Mouse (Mus musculus): ENCODE measurements around the gene Mzf1. TPM values are rescaled to one million over a fixed set of nuclear protein-coding genes. Genes with fewer than 3 reads are reported as not detected.
A peak's percentile ranks its signal among the peaks of the same experiment; 100 is the strongest.

Gene Mzf1
- polyA plus RNA-seq, 1 experiment from 2014 or later, result 0.45 TPM

GRCm38 (mm10) chr7:13034148-13034977, 20.2 kb downstream of the Mzf1 start, which contains the start of gene Chmp2a:
Gene Chmp2a, minus strand, starts transcription at chr7:13034807.
- peak within 1 kb of the TSS; percentile 97 for H3K27ac ChIP-seq
- DNase-seq (peak; percentile 96), ATAC-seq (ENCODE audit: low read depth) (peak; percentile 76)
- no peaks in the 10 kb centered on the region for H3K27me3 ChIP-seq
- under 1% methylated on average over 45 of the region's 45 CpGs for WGBS (ENCODE audit: insufficient replicate concordance)
- H3K36me3 ChIP-seq, result peaks cover 59% of the 10 kb centered on the region
- H3K9me3 ChIP-seq (replicated peaks), result no peaks in the 10 kb centered on the region
- H3K4me2 ChIP-seq, result peak within 1 kb of the TSS; percentile 74
- peak within 1 kb of the TSS; percentile 88 for H3K9ac ChIP-seq
- H3K4me3 ChIP-seq (replicated peaks), result peak within 1 kb of the TSS; percentile 78
- H3K4me1 ChIP-seq (replicated peaks), result peaks cover 54% of the 10 kb centered on the region

GRCm38 (mm10) chr7:13033451-13034147, 21.0 kb downstream of the Mzf1 start:
- H3K4me3 ChIP-seq (replicated peaks), result peak overlapping the region; percentile 78
- no peaks in the 10 kb centered on the region for H3K27me3 ChIP-seq
- no peak for ATAC-seq (ENCODE audit: low read depth)
- peaks cover 49% of the 10 kb centered on the region for H3K4me1 ChIP-seq (replicated peaks)
- peak overlapping the region; percentile 74 for H3K4me2 ChIP-seq
- WGBS (ENCODE audit: insufficient replicate concordance), result 41% methylated on average over 13 of the region's 13 CpGs
- H3K36me3 ChIP-seq, result peaks cover 66% of the 10 kb centered on the region
- H3K27ac ChIP-seq, result peak overlapping the region; percentile 97
- no peak for DNase-seq
- H3K9ac ChIP-seq, result peak overlapping the region; percentile 88
- no peaks in the 10 kb centered on the region for H3K9me3 ChIP-seq (replicated peaks)

- WGBS (ENCODE audit: insufficient replicate concordance), result 89% methylated on average over 7 of the region's 7 CpGs
- H3K4me3 ChIP-seq (replicated peaks), result peak overlapping the region; percentile 17; the same call in 1 of the 2 replicates
- no peaks in the 10 kb centered on the region for H3K27me3 ChIP-seq
- H3K4me2 ChIP-seq, result 0 out of 2 replicates have a peak overlapping the region, but pooled peaks have one; percentile 74
- peak overlapping the region; percentile 88; the same call in 1 of the 2 replicates for H3K9ac ChIP-seq
- ATAC-seq (ENCODE audit: low read depth) (no peak), DNase-seq (no peak)
- peaks cover 48% of the 10 kb centered on the region for H3K4me1 ChIP-seq (replicated peaks)
- no peak overlapping the region for H3K27ac ChIP-seq
- peaks cover 77% of the 10 kb centered on the region for H3K36me3 ChIP-seq
- no peaks in the 10 kb centered on the region for H3K9me3 ChIP-seq (replicated peaks)
Observed at GRCm38 (mm10) chr7:13032541-13032940, 22.0 kb downstream of the Mzf1 start.

GRCm38 (mm10) chr7:13031983-13032382, 22.6 kb downstream of the Mzf1 start:
- Histone ChIP-seq H3K4me3 (replicated peaks) (no peak overlapping the region), H3K4me1 (replicated peaks) (peaks cover 49% of the 10 kb centered on the region), H3K27me3 (no peaks in the 10 kb centered on the region), H3K36me3 (peaks cover 82% of the 10 kb centered on the region), H3K9me3 (replicated peaks) (no peaks in the 10 kb centered on the region), H3K9ac (0 out of 2 replicates have a peak overlapping the region, but pooled peaks have one; percentile 10), H3K4me2 (no peak overlapping the region), H3K27ac (no peak overlapping the region; the same call in 1 of the 2 replicates)
- ATAC-seq (ENCODE audit: low read depth) (no peak), DNase-seq (no peak)
- 81% methylated on average over 2 of the region's 2 CpGs for WGBS (ENCODE audit: insufficient replicate concordance)

DNA sequence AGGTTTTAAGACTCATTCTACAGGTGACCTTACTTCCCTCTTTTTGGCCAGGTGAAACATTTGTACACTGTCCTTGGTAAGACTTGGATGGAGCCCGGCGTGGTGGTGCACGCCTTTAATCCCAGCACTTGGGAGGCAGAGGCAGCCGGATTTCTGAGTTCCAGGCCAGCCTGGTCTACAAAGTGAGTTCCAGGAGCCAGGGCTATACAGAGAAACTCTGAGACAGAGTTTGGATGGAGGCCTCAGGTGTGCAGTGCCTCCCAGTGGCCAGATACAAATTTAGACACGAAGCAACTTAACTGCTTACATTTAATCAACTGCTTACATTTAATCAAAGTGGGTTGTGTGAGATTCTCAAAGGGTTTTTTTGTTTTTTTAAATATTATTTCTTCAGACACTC, 23.5 kb downstream of the Mzf1 start:
- 80% methylated on average over 5 of the region's 5 CpGs for WGBS (ENCODE audit: insufficient replicate concordance)
- ATAC-seq (ENCODE audit: low read depth), result no peak

GRCm38 (mm10) chr7:13028986-13029385, 25.6 kb downstream of the Mzf1 start:
- Histone ChIP-seq H3K4me1 (replicated peaks) (peaks cover 46% of the 10 kb centered on the region), H3K9me3 (replicated peaks) (no peaks in the 10 kb centered on the region), H3K27me3 (no peaks in the 10 kb centered on the region), H3K9ac (no peak overlapping the region), H3K4me2 (no peak overlapping the region), H3K36me3 (peaks cover 83% of the 10 kb centered on the region), H3K27ac (no peak overlapping the region), H3K4me3 (replicated peaks) (no peak overlapping the region)
- ATAC-seq (ENCODE audit: low read depth) (no peak), DNase-seq (no peak)
- WGBS (ENCODE audit: insufficient replicate concordance), result 86% methylated on average over 4 of the region's 4 CpGs

More for the DNA sequence above, 23.5 kb downstream of the Mzf1 start:
- Histone ChIP-seq H3K9ac (no peak overlapping the region), H3K27me3 (no peaks in the 10 kb centered on the region), H3K9me3 (replicated peaks) (no peaks in the 10 kb centered on the region), H3K27ac (no peak overlapping the region), H3K4me2 (no peak overlapping the region), H3K4me3 (replicated peaks) (no peak overlapping the region), H3K4me1 (replicated peaks) (peaks cover 49% of the 10 kb centered on the region), H3K36me3 (peaks cover 88% of the 10 kb centered on the region)
- DNase-seq, result no peak

DNA sequence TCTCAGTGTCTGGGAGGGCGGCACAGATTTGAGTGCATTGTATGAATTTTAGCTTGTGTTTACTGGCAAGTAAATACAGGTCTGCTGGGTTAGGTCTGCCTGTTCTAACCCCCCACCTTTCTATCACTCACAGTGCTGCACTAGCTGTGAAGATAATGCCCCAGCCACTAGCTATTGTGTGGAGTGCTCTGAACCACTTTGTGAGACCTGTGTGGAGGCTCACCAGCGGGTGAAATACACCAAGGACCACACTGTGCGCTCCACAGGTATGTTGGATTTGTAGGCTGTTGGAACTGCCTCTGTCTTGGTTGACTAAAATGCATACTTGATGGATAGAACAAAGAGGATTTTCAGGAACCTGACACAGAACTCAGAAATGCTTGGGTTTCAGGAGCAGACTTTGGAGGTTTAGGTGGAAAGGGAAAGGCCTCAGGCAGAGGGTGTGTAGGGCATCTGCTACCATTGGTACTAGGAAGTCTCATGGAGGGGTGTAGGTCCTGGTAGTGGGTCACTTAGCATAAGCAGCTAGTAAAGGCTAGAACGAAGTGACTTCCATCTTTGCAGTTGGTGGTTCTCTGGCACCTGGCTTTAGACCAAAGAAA, 29.0 kb downstream of the Mzf1 start:
- Histone ChIP-seq H3K4me1 (replicated peaks) (peaks cover 39% of the 10 kb centered on the region), H3K4me2 (peak overlapping the region; percentile 98), H3K9me3 (replicated peaks) (no peaks in the 10 kb centered on the region), H3K9ac (peak overlapping the region; percentile 98), H3K27ac (peak overlapping the region; percentile 97), H3K4me3 (replicated peaks) (peak overlapping the region; percentile 95), H3K27me3 (no peaks in the 10 kb centered on the region), H3K36me3 (peaks cover 52% of the 10 kb centered on the region)
- no peak for DNase-seq
- WGBS (ENCODE audit: insufficient replicate concordance), result 30% methylated on average over 4 of the region's 4 CpGs
- no peak for ATAC-seq (ENCODE audit: low read depth)

- WGBS (ENCODE audit: insufficient replicate concordance), result under 1% methylated on average over 42 of the region's 44 CpGs
Observed at GRCm38 (mm10) chr7:13024805-13025204, 29.8 kb downstream of the Mzf1 start.

DNA sequence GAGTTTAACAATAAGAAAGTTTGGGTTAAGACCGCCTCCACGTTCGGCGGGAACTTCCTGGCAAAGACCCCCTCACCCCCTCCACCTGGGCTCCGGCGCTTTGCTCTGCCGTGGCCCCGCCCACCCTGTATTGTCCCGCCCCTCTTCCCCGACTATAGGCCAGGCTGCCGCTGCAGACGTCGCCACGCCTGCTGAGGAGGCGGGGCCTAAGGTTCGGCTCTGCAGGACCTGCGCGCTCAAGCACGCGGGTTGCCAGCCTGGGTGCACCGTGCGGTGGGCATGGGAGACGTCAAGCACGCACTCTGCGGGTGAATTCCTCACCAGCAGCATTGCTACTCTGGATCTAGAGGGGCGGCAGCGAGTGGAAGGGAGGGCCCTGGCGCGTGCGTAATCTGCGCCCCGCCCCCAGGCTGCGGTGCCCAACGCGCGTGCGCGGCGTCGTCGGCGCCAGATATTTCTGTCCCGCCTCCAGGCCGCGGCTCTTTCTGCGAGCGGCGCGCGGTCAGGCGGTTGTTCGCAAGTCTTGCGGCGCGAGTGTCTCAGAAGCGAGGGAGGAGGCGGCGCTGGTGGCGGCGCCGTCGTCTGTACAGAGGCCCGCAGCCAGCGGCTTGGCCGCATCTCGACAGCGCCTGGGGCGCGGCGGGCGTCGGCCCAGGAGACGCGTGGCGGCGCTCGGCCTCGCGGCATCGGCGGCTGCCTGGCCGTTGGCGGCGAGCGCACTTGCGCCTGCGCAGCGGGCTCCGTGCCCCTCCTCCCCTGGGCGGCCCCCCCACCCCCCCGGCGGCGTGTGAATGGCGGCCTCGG, 30.4 kb downstream of the Mzf1 start:
- DNase-seq (peak; percentile 91), ATAC-seq (ENCODE audit: low read depth) (peak; percentile 78)
- Histone ChIP-seq H3K4me2 (peak overlapping the region; percentile 98), H3K27me3 (no peaks in the 10 kb centered on the region), H3K4me3 (replicated peaks) (peak overlapping the region; percentile 95), H3K9ac (peak overlapping the region; percentile 98), H3K9me3 (replicated peaks) (no peaks in the 10 kb centered on the region), H3K27ac (peak overlapping the region; percentile 97), H3K36me3 (peaks cover 37% of the 10 kb centered on the region), H3K4me1 (replicated peaks) (peaks cover 39% of the 10 kb centered on the region)
- under 1% methylated on average over 93 of the region's 95 CpGs for WGBS (ENCODE audit: insufficient replicate concordance)

More at GRCm38 (mm10) chr7:13024805-13025204, 29.8 kb downstream of the Mzf1 start:
- H3K4me1 ChIP-seq (replicated peaks), result peaks cover 39% of the 10 kb centered on the region
- H3K27me3 ChIP-seq, result no peaks in the 10 kb centered on the region
- H3K36me3 ChIP-seq, result peaks cover 44% of the 10 kb centered on the region
- peak overlapping the region; percentile 95 for H3K4me3 ChIP-seq (replicated peaks)
- ATAC-seq (ENCODE audit: low read depth), result peak; percentile 54
- peak; percentile 69 for DNase-seq
- H3K9me3 ChIP-seq (replicated peaks), result no peaks in the 10 kb centered on the region
- H3K4me2 ChIP-seq, result peak overlapping the region; percentile 98
- H3K27ac ChIP-seq, result peak overlapping the region; percentile 97
- H3K9ac ChIP-seq, result peak overlapping the region; percentile 98

DNA sequence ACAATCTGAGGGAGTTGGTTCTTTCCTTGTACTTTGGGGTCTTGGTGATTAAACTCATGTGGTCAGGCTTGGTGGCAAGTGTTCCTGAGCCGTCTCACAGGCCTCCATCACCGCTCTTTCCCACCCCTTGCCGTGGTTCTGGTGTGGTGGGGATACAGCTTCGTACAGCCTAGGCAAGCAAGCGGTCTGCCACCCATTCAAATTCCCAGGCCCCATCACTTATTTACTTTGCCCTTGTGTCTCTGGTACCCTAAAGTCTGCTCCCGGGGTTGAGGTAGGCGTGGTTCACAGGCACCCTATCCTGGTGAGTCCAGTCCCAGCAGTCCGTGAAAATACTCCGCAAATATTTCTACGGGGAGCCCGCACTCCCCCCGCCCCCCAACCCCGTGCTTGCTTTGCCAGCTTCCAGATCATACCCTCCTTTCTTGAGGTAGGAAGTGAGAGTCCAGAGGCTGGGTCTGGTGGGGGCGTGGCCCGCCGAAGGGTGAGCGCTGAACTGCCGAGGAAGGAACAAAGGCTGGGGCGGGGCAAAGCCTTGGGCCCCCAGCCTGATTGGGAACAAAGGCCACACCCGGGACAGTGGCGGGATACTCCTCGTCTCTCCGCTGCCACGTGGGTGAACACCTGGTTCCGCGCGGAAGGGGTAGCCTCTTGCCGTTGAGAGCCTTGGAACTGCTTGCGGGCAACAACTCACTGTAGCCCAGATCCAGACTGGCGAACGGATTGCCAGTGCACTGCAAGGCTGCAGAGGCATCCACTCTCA, 31.6 kb downstream of the Mzf1 start:
- Histone ChIP-seq H3K36me3 (peaks cover 25% of the 10 kb centered on the region), H3K27me3 (no peaks in the 10 kb centered on the region), H3K4me3 (replicated peaks) (peak overlapping the region; percentile 95), H3K4me2 (peak overlapping the region; percentile 98), H3K4me1 (replicated peaks) (peaks cover 40% of the 10 kb centered on the region), H3K9me3 (replicated peaks) (no peaks in the 10 kb centered on the region), H3K9ac (peak overlapping the region; percentile 98), H3K27ac (peak overlapping the region; percentile 97)
- peak; percentile 43 for ATAC-seq (ENCODE audit: low read depth)
- 4% methylated on average over 31 of the region's 31 CpGs for WGBS (ENCODE audit: insufficient replicate concordance)
- peak; percentile 74 for DNase-seq
